Mouse (Mus musculus) ES-Bruce4 (cell line): ENCODE results near the gene Pde9a.

ENCODE experiments used
- CTCF ChIP-seq: IDR thresholded peaks from one replicate; pipeline ENCODE4 v1.8.1; 2011; ENCODE audit warnings: low read depth, low read length
- POLR2A ChIP-seq: IDR thresholded peaks from one replicate; pipeline ENCODE4 v1.8.1; 2011; ENCODE audit warnings: low read length; ENCODE audit not compliant: insufficient read depth

GRCm38 (mm10) chr17:31487433-31488060 lies 101.5 kb downstream of the Pde9a start:
- TF ChIP-seq POLR2A (no peak), CTCF (no peak)
